Mouse (Mus musculus) liver, adult 2 months (tissue): ENCODE measurements around the gene Prdm2.
A peak's percentile ranks its signal among the peaks of the same experiment; 100 is the strongest.

ENCODE experiments used
- CTCF ChIP-seq: fragments of 200-500 bp; IDR thresholded peaks from 2 replicates; pipeline ENCODE4 v1.5.1; 2011; ENCODE audit warnings: low read depth, low read length, control low read depth
- POLR2A ChIP-seq: fragments of 200-500 bp; IDR thresholded peaks from 2 replicates; pipeline ENCODE4 v1.6.1; 2011; ENCODE audit warnings: low read length, control low read depth; ENCODE audit not compliant: insufficient read depth; ENCODE audit errors: extremely low read depth

DNA sequence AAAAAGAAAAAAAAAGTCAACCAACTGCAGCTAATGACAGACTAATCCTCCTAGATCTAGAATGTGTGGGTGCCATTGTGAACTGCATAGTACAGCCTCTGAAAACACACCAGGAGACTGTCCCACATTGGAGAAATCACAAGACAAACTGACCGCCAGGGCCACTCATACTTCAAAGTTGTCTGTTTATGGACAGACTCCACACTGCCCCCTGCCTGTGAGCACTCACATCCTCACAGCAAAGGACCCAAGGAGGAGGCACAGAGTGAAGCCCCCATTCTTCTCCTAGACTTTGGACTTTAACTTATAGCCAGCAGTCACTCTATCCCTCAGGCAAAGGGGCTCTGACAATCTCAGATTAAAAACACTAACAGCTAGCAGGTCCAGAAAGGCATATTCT, 61.5 kb downstream of the Prdm2 start:
- TF ChIP-seq CTCF (peak; percentile 65), POLR2A (no peak)
